Mouse (Mus musculus) forebrain, postnatal 0 days (tissue): ENCODE measurements around the gene 4930522L14Rik. TPM values are rescaled to one million over a fixed set of nuclear protein-coding genes. Genes with fewer than 3 reads are reported as not detected.
"Not testable (repeated sequence)": the region's sequence is repeated elsewhere in the genome, so short reads cannot be mapped to it uniquely, and the experiment has no call there.

Experiments used
- ATAC-seq: fragments of 200-750 bp; cut with Nextera tagmentation; 2 replicates; pipeline ENCODE4 v1.8.0; 2017; ENCODE audit warnings: mild to moderate bottlenecking, moderate library complexity
- DNase-seq: peaks from one replicate; pipeline ENCODE4 v3.0.0-alpha.2; 2015
- H3K27ac ChIP-seq: fragments of 300-500 bp; sonication (generic); 2 replicates; pipeline ENCODE4 v1.5.1; 2014; ENCODE audit warnings: low read depth, mild to moderate bottlenecking, antibody characterized with exemption, low read length, moderate library complexity, mixed read lengths
- H3K27me3 ChIP-seq: fragments of 300-500 bp; sonication (generic); 2 replicates; pipeline ENCODE4 v1.6.1; 2014; ENCODE audit warnings: mild to moderate bottlenecking, low read length, mixed read lengths; ENCODE audit not compliant: insufficient read depth
- H3K36me3 ChIP-seq: fragments of 300-500 bp; sonication (generic); 2 replicates; pipeline ENCODE4 v1.6.1; 2014; ENCODE audit warnings: mild to moderate bottlenecking, moderate library complexity; ENCODE audit not compliant: insufficient read depth
- H3K4me1 ChIP-seq: fragments of 300-500 bp; sonication (generic); 2 replicates; pipeline ENCODE4 v1.6.1; 2014; ENCODE audit warnings: antibody characterized with exemption; ENCODE audit not compliant: insufficient read depth
- H3K4me2 ChIP-seq: fragments of 300-500 bp; sonication (generic); 2 replicates; pipeline ENCODE4 v1.6.1; 2014; ENCODE audit warnings: low read depth, mild to moderate bottlenecking, moderate library complexity
- H3K4me3 ChIP-seq: fragments of 300-500 bp; sonication (generic); 2 replicates; pipeline ENCODE4 v1.5.1; 2014; ENCODE audit warnings: low read depth, low read length, mixed read lengths
- H3K9ac ChIP-seq: fragments of 300-500 bp; sonication (generic); 2 replicates; pipeline ENCODE4 v1.6.1; 2014; ENCODE audit warnings: mild to moderate bottlenecking
- H3K9me3 ChIP-seq: fragments of 300-500 bp; sonication (generic); 2 replicates; pipeline ENCODE4 v1.6.1; 2016; ENCODE audit warnings: low read length
- WGBS: fragments of 180-500 bp; shearing (Covaris S2); extraction: QIAGEN DNeasy Blood & Tissue Kit; methylation state at CpG from one replicate; pipeline ENCODE4 v1.1.7; 2014; 5-methylcytosine and 5-hydroxymethylcytosine counted together
- polyA plus RNA-seq: library from polyadenylated mRNA; unstranded; fragments of >200 nt; fragmentation: Nextera tagmentation; extraction: Ambion mirVana; gene quantifications from 2 replicates; pipeline ENCODE4 v1.2.1, GENCODE M21; 2015
- total RNA-seq: library from RNA; depleted of rRNA; stranded (reverse); fragments of >200 nt; gene quantifications from 2 replicates; pipeline ENCODE4 v1.2.3, GENCODE M21; 2014; rRNA removed

The 4930522L14Rik gene
- total and polyA plus RNA-seq, 2 experiments from 2014 or later = 1.6 to 4.2 TPM

DNA sequence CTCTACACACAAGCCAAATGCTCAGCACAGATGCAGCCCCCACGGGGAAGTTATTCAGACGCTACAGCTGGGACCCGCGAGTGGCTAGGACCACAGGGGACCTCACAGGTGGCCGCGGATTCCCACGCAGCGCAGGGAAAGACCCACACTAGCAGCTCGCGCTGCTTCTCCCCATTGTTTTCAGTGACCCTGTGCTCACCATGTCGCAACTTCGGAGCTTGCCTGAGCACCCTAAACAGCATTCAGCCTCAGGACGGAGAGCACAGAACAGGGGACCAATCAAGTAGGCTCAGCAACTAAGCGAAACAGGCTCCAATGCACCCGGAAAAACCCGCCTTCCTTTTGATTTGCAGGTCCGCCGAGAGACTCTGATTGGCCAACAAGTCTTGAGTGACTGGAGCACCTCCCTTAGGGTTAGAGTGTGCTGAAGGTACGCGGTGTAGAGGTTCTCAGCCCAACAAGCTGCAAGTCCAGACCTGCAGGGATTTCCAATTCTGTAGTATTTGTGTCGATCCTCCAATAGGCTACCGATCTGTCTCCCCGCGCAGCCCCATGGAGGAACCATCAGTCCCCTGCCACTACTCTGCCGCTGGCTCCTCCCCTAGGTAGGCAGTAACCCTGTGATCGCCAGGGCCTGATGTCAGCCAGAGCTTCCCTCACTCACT, 61.0 kb downstream of the 4930522L14Rik start, which contains the start of gene 5430403G16Rik:
TSS of gene 5430403G16Rik (minus strand) at position 505 of the 665 bp plus-strand sequence.
- Histone ChIP-seq H3K9ac (peak within 1 kb of the TSS; percentile 56), H3K4me3 (peak within 1 kb of the TSS; percentile 52), H3K4me2 (peak within 1 kb of the TSS; percentile 72)
- H3K4me1 ChIP-seq, H3K9me3 ChIP-seq, H3K27me3 ChIP-seq, H3K36me3 ChIP-seq, H3K27ac ChIP-seq: not testable (repeated sequence)
- WGBS = under 1% methylated on average over 26 of the region's 26 CpGs
- DNase-seq = peak; percentile 86
- peak; percentile 98 for ATAC-seq

Other genes starting within 250 kb of the 4930522L14Rik start
- 19.5 and 19.9 TPM in 2 replicates for gene Crlf2, start 192.9 kb downstream of the 4930522L14Rik start, total RNA-seq
- 23.8 and 25.1 TPM in 2 replicates for gene Crlf2, start 192.9 kb downstream of the 4930522L14Rik start, polyA plus RNA-seq
- 0.85 and 1.3 TPM in 2 replicates for gene 5430403G16Rik, start 60.8 kb downstream of the 4930522L14Rik start, total RNA-seq
- 0.44 and 0.74 TPM in 2 replicates for gene 5430403G16Rik, start 60.8 kb downstream of the 4930522L14Rik start, polyA plus RNA-seq
- 10.7 and 13.7 TPM in 2 replicates for gene Gm15446, start 171.5 kb upstream of the 4930522L14Rik start, total RNA-seq
- gene Gm15446, start 171.5 kb upstream of the 4930522L14Rik start, polyA plus RNA-seq = 0.51 and 0.65 TPM in 2 replicates
- 23.1 and 26.6 TPM in 2 replicates for gene Zfp932, start 244.6 kb upstream of the 4930522L14Rik start, total RNA-seq
- 20.4 and 21.4 TPM in 2 replicates for gene Zfp932, start 244.6 kb upstream of the 4930522L14Rik start, polyA plus RNA-seq